Mouse (Mus musculus): ENCODE results near the gene Adat3. TPM values are rescaled to one million over a fixed set of nuclear protein-coding genes. Genes with fewer than 3 reads are reported as not detected.
"Not testable (repeated sequence)": the region's sequence is repeated elsewhere in the genome, so short reads cannot be mapped to it uniquely, and the experiment has no call there.

The Adat3 gene
- polyA plus RNA-seq, 2 experiments from 2014 or later, result 1.7 to 3.6 TPM

GRCm38 (mm10) chr10:80611024-80611423 is 8.3 kb downstream of the Adat3 start:
- ATAC-seq, result peak; percentile 49

- ATAC-seq, result no peak
Observed at GRCm38 (mm10) chr10:80611905-80612304, 9.2 kb downstream of the Adat3 start.

- no peak for ATAC-seq
Observed at GRCm38 (mm10) chr10:80613821-80614220, 11.1 kb downstream of the Adat3 start.

GRCm38 (mm10) chr10:80614351-80614750 is 11.7 kb downstream of the Adat3 start:
- no peak for ATAC-seq

GRCm38 (mm10) chr10:80618181-80618580 is 15.5 kb downstream of the Adat3 start:
- ATAC-seq, result peak; percentile 63

GRCm38 (mm10) chr10:80619465-80620244 is 17.0 kb downstream of the Adat3 start:
- no peak for ATAC-seq

- no peak for ATAC-seq
Observed at GRCm38 (mm10) chr10:80620365-80620764, 17.7 kb downstream of the Adat3 start.

GRCm38 (mm10) chr10:80620796-80621689 is 18.4 kb downstream of the Adat3 start:
- ATAC-seq, result no peak

- no peak for ATAC-seq
Observed at GRCm38 (mm10) chr10:80621690-80621939, 18.9 kb downstream of the Adat3 start.

GRCm38 (mm10) chr10:80621940-80622660 is 19.4 kb downstream of the Adat3 start:
- ATAC-seq, result peak; percentile 80

GRCm38 (mm10) chr10:80622661-80623456 is 20.2 kb downstream of the Adat3 start, which contains the start of gene Csnk1g2:
Gene Csnk1g2 (plus strand): TSS chr10:80622838.
- no peak for ATAC-seq

- peak; percentile 13 for ATAC-seq
Observed at GRCm38 (mm10) chr10:80623457-80624191, 20.9 kb downstream of the Adat3 start.

GRCm38 (mm10) chr10:80625764-80626163 is 23.1 kb downstream of the Adat3 start:
- ATAC-seq, result no peak

- ATAC-seq, result no peak
Observed at GRCm38 (mm10) chr10:80627685-80628084, 25.0 kb downstream of the Adat3 start.

GRCm38 (mm10) chr10:80628925-80629324 is 26.2 kb downstream of the Adat3 start:
- peak; percentile 92 for ATAC-seq

GRCm38 (mm10) chr10:80635345-80635744 is 32.7 kb downstream of the Adat3 start:
- no peak for ATAC-seq

- no peak for ATAC-seq
Observed at GRCm38 (mm10) chr10:80646936-80647335, 44.3 kb downstream of the Adat3 start.

GRCm38 (mm10) chr10:80649910-80650309 is 47.2 kb downstream of the Adat3 start:
- not testable (repeated sequence) for ATAC-seq

- ATAC-seq, result no peak
Observed at GRCm38 (mm10) chr10:80650392-80650791, 47.7 kb downstream of the Adat3 start.

- ATAC-seq, result no peak
Observed at GRCm38 (mm10) chr10:80653156-80653720, 50.6 kb downstream of the Adat3 start.

- ATAC-seq, result no peak
Observed at GRCm38 (mm10) chr10:80654866-80655265, 52.2 kb downstream of the Adat3 start.

Data from CD4-positive, CD25-positive, alpha-beta regulatory T cell, adult 4 months (primary cell).